In genomic region chr9:50659392-50660217, GRCm38 (mm10) we compare ENCODE assay signal across 8 mouse cellular contexts. TPM values are rescaled to one million over a fixed set of nuclear protein-coding genes. Genes with fewer than 3 reads are reported as not detected.
DNase-seq lines count a peak whose midpoint lies in the region; ATAC-seq and TF ChIP-seq lines count a peak whose summit lies in the region.

Gene Dlat (minus strand): TSS chr9:50659780.

- H3K27ac ChIP-seq in gastrocnemius, adult 2 months = peak within 1 kb of the TSS; percentile 98
- H3K27ac ChIP-seq in hindbrain, postnatal 0 days = peak within 1 kb of the TSS; percentile 92
- peak within 1 kb of the TSS; percentile 90 for H3K27ac ChIP-seq in left cerebral cortex, adult 2 months

- DNase-seq in WW6 (ENCODE audit: low read depth, low spot score) = peak; percentile 74
- DNase-seq in cerebellum, postnatal 4 days (ENCODE audit: low spot score in 2 of 2) = peak; percentile 64 to 81
- DNase-seq in gastrocnemius, adult 2 months = peak; percentile 94
- peak; percentile 95 for DNase-seq in hindbrain, postnatal 0 days (ENCODE audit: low spot score)
- peak; percentile 89 for DNase-seq in left cerebral cortex, adult 2 months (ENCODE audit: extremely low spot score in 1 of 2, low spot score in 2 of 2)
- peak; percentile 88 to 89 for DNase-seq in right cerebral cortex, adult 2 months (ENCODE audit: low spot score in 2 of 2)
- DNase-seq in urinary bladder, postnatal 14 days (ENCODE audit: low spot score) = peak; percentile 83

- peak; percentile 95 for ATAC-seq in hindbrain, postnatal 0 days
- ATAC-seq in megakaryocyte, adult 5-6 weeks (ENCODE audit: poor library complexity, severe bottlenecking) = peak; percentile 94

- intact Hi-C loops in gastrocnemius, adult 2 months (cut with DNase I) = loop anchor here (5.0 kb wide), 1 partner anchor 42 kb away; the partner anchor contains the start of genes Nkapd1 and Pih1d2
- intact Hi-C loops in left cerebral cortex, adult 2 months (cut with DNase I) = loop anchor here (5.0 to 10.0 kb wide), 2 partner anchors 108 to 215 kb away; partner anchors contain the start of gene Fdxacb1

- H3K9me3 ChIP-seq in hindbrain, postnatal 0 days (ENCODE audit: low read length) = no peaks in the 10 kb centered on the region

- H3K4me2 ChIP-seq in hindbrain, postnatal 0 days (ENCODE audit: low read depth, low read length) = peak within 1 kb of the TSS; percentile 81

- peak within 1 kb of the TSS; percentile 98 for H3K9ac ChIP-seq in hindbrain, postnatal 0 days (replicated peaks; ENCODE audit: low read length)

- no peaks in the 10 kb centered on the region for H3K27me3 ChIP-seq in hindbrain, postnatal 0 days (ENCODE audit: insufficient read depth, low read length)

- peaks cover 9% of the 10 kb centered on the region; the same call in 1 of the 2 replicates for H3K4me1 ChIP-seq in hindbrain, postnatal 0 days (ENCODE audit: insufficient read depth, low read length)

- H3K36me3 ChIP-seq in hindbrain, postnatal 0 days (ENCODE audit: insufficient read depth, low read length) = peaks cover 4% of the 10 kb centered on the region; the same call in 1 of the 2 replicates

- H3K4me3 ChIP-seq in gastrocnemius, adult 2 months = peak within 1 kb of the TSS; percentile 99
- peak within 1 kb of the TSS; percentile 96 for H3K4me3 ChIP-seq in hindbrain, postnatal 0 days (ENCODE audit: low read length)
- peak within 1 kb of the TSS; percentile 92 for H3K4me3 ChIP-seq in left cerebral cortex, adult 2 months

- no peak for TF ChIP-seq CTCF in gastrocnemius, adult 2 months (IDR thresholded peaks at IDR 0.05)
- no peak for TF ChIP-seq CTCF in hindbrain, postnatal 0 days (IDR thresholded peaks at IDR 0.05; ENCODE audit: low read depth)
- TF ChIP-seq CTCF in left cerebral cortex, adult 2 months (IDR thresholded peaks at IDR 0.05) = no peak

- 2% methylated on average over 63 of the region's 63 CpGs for WGBS in hindbrain, postnatal 0 days

RNA-seq across cellular contexts. Expression of gene Dlat, which starts in this region (rescaled TPM):
- 100 to 1,000 TPM; 170 to 247 TPM for total RNA-seq in gastrocnemius, adult 2 months (2021)
- 72.2 and 77.4 TPM in 2 replicates for total RNA-seq in hindbrain, postnatal 0 days (2014; rRNA removed)
- 65.1 and 69.2 TPM in 2 replicates for polyA plus RNA-seq in hindbrain, postnatal 0 days (2015; fragmentation: Nextera tagmentation; extraction: Ambion mirVana)
- total RNA-seq in left cerebral cortex, adult 2 months (2021) = 100 to 1,000 TPM; 110 to 119 TPM
- total RNA-seq in megakaryocyte, adult 5-6 weeks (2015) = 27.6 and 28.5 TPM in 2 replicates
- total RNA-seq in megakaryocyte, adult 5-6 weeks (2017) = 21.7 and 34.4 TPM in 2 replicates

Comparison
In these comparisons a context has a peak if more than half of its experiments do, and no peak if none do; other contexts are left out.
1. Peak in every context shown above with its lines: DNase-seq, ATAC-seq, H3K4me3 ChIP-seq and H3K27ac ChIP-seq.